Mouse (Mus musculus) kidney, embryonic 14.5 days (tissue): Measurements from ENCODE around the gene Gm27029. TPM values are rescaled to one million over a fixed set of nuclear protein-coding genes. Genes with fewer than 3 reads are reported as not detected.
A peak's percentile ranks its signal among the peaks of the same experiment; 100 is the strongest.
"Not testable (repeated sequence)": the region's sequence is repeated elsewhere in the genome, so short reads cannot be mapped to it uniquely, and the experiment has no call there.

Experiments
- ATAC-seq: fragments of 200-750 bp; cut with Nextera tagmentation; 2 replicates; pipeline ENCODE4 v1.8.0; 2017; ENCODE audit warnings: moderate number of reproducible peaks, mild to moderate bottlenecking, moderate TSS enrichment, moderate library complexity; ENCODE audit not compliant: low FRiP score, low TSS enrichment
- H3K27ac ChIP-seq: fragments of 300-500 bp; sonication (generic); 2 replicates; pipeline ENCODE4 v1.5.1; 2014; ENCODE audit warnings: low read depth, mild to moderate bottlenecking, low read length, moderate library complexity, mixed read lengths
- H3K27me3 ChIP-seq: fragments of 300-500 bp; sonication (generic); 2 replicates; pipeline ENCODE4 v1.6.1; 2014; ENCODE audit warnings: mild to moderate bottlenecking, low read length; ENCODE audit not compliant: control insufficient read depth, insufficient read depth
- H3K36me3 ChIP-seq: fragments of 300-500 bp; sonication (generic); 2 replicates; pipeline ENCODE4 v1.6.1; 2014; ENCODE audit warnings: low read length, mixed read lengths; ENCODE audit not compliant: control insufficient read depth, insufficient read depth
- H3K4me1 ChIP-seq: fragments of 300-500 bp; sonication (generic); 2 replicates; pipeline ENCODE4 v1.6.1; 2014; ENCODE audit warnings: low read length, mixed read lengths; ENCODE audit not compliant: control insufficient read depth, insufficient read depth
- H3K4me2 ChIP-seq: fragments of 300-500 bp; sonication (generic); replicated peaks from 2 replicates; pipeline ENCODE4 v1.6.1; 2014; ENCODE audit warnings: low read depth, mild to moderate bottlenecking, low read length
- H3K4me3 ChIP-seq: fragments of 300-500 bp; sonication (generic); 2 replicates; pipeline ENCODE4 v1.5.1; 2014; ENCODE audit warnings: mild to moderate bottlenecking, low read length
- H3K9ac ChIP-seq: fragments of 300-500 bp; sonication (generic); 2 replicates; pipeline ENCODE4 v1.6.1; 2014; ENCODE audit warnings: low read depth, mild to moderate bottlenecking, low read length, moderate library complexity
- H3K9me3 ChIP-seq: fragments of 300-500 bp; sonication (generic); 2 replicates; pipeline ENCODE4 v1.6.1; 2016; ENCODE audit warnings: low read length; ENCODE audit not compliant: control insufficient read depth
- WGBS: fragments of 180-500 bp; shearing (Covaris S2); extraction: QIAGEN DNeasy Blood & Tissue Kit; methylation state at CpG from one replicate; pipeline ENCODE4 v1.1.7; 2014; 5-methylcytosine and 5-hydroxymethylcytosine counted together
- polyA plus RNA-seq: library from polyadenylated mRNA; unstranded; fragments of >200 nt; fragmentation: Nextera tagmentation; extraction: Ambion mirVana; gene quantifications from 2 replicates; pipeline ENCODE4 v1.2.1, GENCODE M21; 2014

Gm27029 gene
- 10.4 and 11.5 TPM in 2 replicates for polyA plus RNA-seq

GRCm38 (mm10) chr11:101424105-101424851 is at the start of gene Gm27029:
Gm27029 (minus strand) TSS chr11:101424796.
- peak; percentile 68 for ATAC-seq
- Histone ChIP-seq H3K4me3 (peak within 1 kb of the TSS; percentile 95), H3K4me2 (peak within 1 kb of the TSS; percentile 78), H3K27ac (peak within 1 kb of the TSS; percentile 80), H3K9me3 (no peaks in the 10 kb centered on the region), H3K36me3 (no peaks in the 10 kb centered on the region; the same call in 1 of the 2 replicates), H3K4me1 (peaks cover 19% of the 10 kb centered on the region), H3K27me3 (no peaks in the 10 kb centered on the region), H3K9ac (peak within 1 kb of the TSS; percentile 82)
- 3% methylated on average over 23 of the region's 23 CpGs for WGBS

DNA sequence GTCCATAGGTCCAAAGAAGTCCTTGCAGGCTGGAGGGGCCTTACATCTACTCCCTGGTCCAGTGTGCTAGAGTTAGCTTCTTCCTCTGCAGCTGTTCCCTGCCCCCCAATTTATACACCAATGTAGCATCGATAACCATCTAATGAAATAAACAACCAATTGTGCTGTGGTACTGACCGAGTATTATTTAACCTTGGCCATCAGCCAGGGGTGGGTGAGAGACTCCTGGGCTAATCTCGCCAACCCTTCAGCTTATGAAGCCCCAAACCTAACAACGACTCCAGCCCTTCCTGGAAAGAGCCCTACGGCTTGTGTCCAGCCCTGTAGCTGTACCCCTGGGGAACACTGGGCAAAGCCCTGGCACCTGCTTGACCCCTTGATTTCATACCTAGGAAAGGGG is 49.7 kb upstream of the Gm27029 start:
- 86% methylated on average over 5 of the region's 5 CpGs for whole genome bisulfite sequencing
- Histone ChIP-seq H3K27me3 (no peaks in the 10 kb centered on the region), H3K36me3 (no peaks in the 10 kb centered on the region), H3K4me2 (no peak overlapping the region), H3K4me1 (peaks cover 4% of the 10 kb centered on the region; the same call in 1 of the 2 replicates), H3K9ac (no peak overlapping the region), H3K27ac (no peak overlapping the region), H3K9me3 (no peaks in the 10 kb centered on the region), H3K4me3 (no peak overlapping the region)
- ATAC-seq: no peak

DNA sequence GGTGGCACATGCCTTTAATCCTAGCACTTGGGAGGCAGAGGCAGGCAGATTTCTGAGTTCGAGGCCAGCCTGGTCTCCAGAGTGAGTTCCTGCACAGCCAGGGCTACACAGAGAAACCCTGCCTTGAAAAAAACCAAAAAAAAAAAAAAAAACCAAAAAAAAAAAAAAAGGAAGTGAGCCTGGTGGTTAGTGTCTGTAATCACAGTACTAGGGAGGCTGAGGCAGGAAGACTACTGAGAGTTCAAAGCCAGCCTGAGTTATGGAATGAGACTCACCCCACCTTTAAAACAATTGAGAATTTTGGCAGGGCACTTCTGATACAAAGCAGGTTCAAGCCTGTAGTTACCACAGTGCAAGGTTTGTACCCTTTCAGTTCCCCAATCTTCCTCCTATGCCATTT is 49.1 kb upstream of the Gm27029 start:
- WGBS: 81% methylated on average over 1 of the region's 1 CpGs
- not testable (repeated sequence) for H3K9me3 ChIP-seq

GRCm38 (mm10) chr11:101472336-101472735 is 47.7 kb upstream of the Gm27029 start:
- no peak overlapping the region for H3K4me2 ChIP-seq
- H3K9me3 ChIP-seq: no peaks in the 10 kb centered on the region
- H3K36me3 ChIP-seq: no peaks in the 10 kb centered on the region
- H3K4me1 ChIP-seq: 0 out of 2 replicates have a peak, but pooled peaks cover 7% of the 10 kb centered on the region
- no peak overlapping the region for H3K27ac ChIP-seq
- no peak overlapping the region for H3K9ac ChIP-seq
- H3K27me3 ChIP-seq: no peaks in the 10 kb centered on the region
- ATAC-seq: no peak
- 25% methylated on average over 7 of the region's 7 CpGs for WGBS
- no peak overlapping the region for H3K4me3 ChIP-seq

More for the DNA sequence above, 49.1 kb upstream of the Gm27029 start:
- not testable (repeated sequence) for H3K36me3 ChIP-seq, ATAC-seq, H3K4me3 ChIP-seq, H3K27ac ChIP-seq, H3K4me2 ChIP-seq, H3K4me1 ChIP-seq, H3K27me3 ChIP-seq, H3K9ac ChIP-seq

DNA sequence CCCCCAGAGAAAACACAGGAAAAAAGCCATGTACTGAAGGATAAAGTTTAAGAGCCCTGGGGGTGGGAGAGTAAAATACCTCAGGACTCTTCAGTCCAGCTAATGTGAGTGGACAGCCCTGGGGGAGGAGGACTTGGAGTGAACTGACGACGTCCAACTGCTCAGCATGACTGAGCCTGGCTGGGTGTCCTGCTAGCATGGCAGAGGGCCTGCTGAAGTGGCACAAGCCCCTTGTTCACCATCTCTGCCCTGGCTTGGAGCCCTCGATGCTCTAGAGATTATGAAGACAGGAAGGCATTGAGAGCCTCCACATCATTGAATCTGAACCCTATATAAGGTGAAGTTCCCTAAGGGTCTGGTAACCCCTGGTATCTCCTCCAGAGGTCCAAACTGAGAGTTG is 47.3 kb upstream of the Gm27029 start:
- no peak for ATAC-seq
- Histone ChIP-seq H3K4me1 (0 out of 2 replicates have a peak, but pooled peaks cover 7% of the 10 kb centered on the region), H3K36me3 (no peaks in the 10 kb centered on the region), H3K27ac (no peak overlapping the region), H3K4me3 (no peak overlapping the region), H3K27me3 (no peaks in the 10 kb centered on the region), H3K9me3 (no peaks in the 10 kb centered on the region), H3K9ac (no peak overlapping the region), H3K4me2 (no peak overlapping the region)
- 43% methylated on average over 3 of the region's 3 CpGs for WGBS

- H3K36me3 ChIP-seq: no peaks in the 10 kb centered on the region
- no peaks in the 10 kb centered on the region for H3K9me3 ChIP-seq
- ATAC-seq: no peak
- no peak overlapping the region for H3K4me2 ChIP-seq
- no peak overlapping the region for H3K9ac ChIP-seq
- no peak overlapping the region for H3K4me3 ChIP-seq
- H3K4me1 ChIP-seq: 0 out of 2 replicates have a peak, but pooled peaks cover 7% of the 10 kb centered on the region
- WGBS: 51% methylated on average over 7 of the region's 7 CpGs
- no peaks in the 10 kb centered on the region for H3K27me3 ChIP-seq
- no peak overlapping the region for H3K27ac ChIP-seq
These were observed 45.6 kb upstream of the Gm27029 start for GRCm38 (mm10) chr11:101470206-101470605.

DNA sequence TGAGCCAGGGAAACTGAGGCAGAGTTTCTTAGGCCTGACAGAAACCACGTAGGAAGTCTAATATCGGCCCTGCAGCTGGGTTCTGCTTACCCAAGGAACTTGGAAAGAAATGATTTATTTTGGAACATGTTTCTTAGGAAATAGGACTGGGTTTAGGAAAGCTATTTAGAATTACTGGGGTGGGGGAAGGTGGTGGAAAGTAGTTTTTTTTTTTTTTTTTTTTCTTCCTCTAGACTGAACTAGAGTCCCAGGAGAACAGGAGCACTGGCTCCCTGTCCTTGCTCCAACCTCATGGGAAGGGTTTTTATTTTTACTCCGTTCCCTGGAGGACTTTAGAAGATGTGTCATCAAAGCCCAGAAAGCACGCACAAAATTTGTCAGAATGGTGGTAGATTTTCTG is 44.6 kb upstream of the Gm27029 start:
- 62% methylated on average over 4 of the region's 4 CpGs for WGBS
- Histone ChIP-seq H3K4me2 (peak overlapping the region; percentile 90), H3K9ac (no peak overlapping the region), H3K4me3 (peak overlapping the region; percentile 74; the same call in 1 of the 2 replicates), H3K9me3 (no peaks in the 10 kb centered on the region), H3K27ac (no peak overlapping the region), H3K36me3 (no peaks in the 10 kb centered on the region), H3K27me3 (no peaks in the 10 kb centered on the region), H3K4me1 (peaks cover 14% of the 10 kb centered on the region; the same call in 1 of the 2 replicates)
- no peak for ATAC-seq

DNA sequence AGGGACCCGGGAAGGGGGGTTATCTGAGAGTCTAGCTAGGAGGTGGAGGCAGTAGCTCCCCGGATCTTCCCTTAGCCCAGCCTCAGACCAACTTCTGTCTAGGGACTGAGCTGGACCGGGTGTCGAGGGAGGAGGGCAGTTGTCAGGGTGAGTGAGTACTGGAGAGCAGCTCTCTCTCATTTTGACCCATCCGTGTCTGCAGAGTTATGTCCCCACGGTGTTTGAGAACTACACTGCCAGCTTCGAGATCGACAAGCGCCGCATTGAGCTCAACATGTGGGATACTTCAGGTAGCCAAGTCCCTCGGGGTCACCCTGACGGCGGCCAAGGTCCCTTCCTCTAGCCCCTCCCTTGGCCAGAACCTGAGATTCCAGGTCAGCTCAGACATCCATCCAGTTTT is 44.1 kb upstream of the Gm27029 start:
- Histone ChIP-seq H3K4me3 (peak overlapping the region; percentile 74), H3K4me2 (peak overlapping the region; percentile 90), H3K4me1 (peaks cover 18% of the 10 kb centered on the region), H3K9me3 (no peaks in the 10 kb centered on the region), H3K27ac (no peak overlapping the region), H3K9ac (peak overlapping the region; percentile 72), H3K36me3 (no peaks in the 10 kb centered on the region), H3K27me3 (no peaks in the 10 kb centered on the region)
- no peak for ATAC-seq
- 3% methylated on average over 13 of the region's 13 CpGs for WGBS

GRCm38 (mm10) chr11:101468263-101468688 is 43.7 kb upstream of the Gm27029 start:
- peak overlapping the region; percentile 72 for H3K9ac ChIP-seq
- H3K4me1 ChIP-seq: peaks cover 22% of the 10 kb centered on the region
- no peaks in the 10 kb centered on the region for H3K36me3 ChIP-seq
- ATAC-seq: peak; percentile 6; the same call in 1 of the 2 replicates
- H3K4me2 ChIP-seq: peak overlapping the region; percentile 90
- no peaks in the 10 kb centered on the region for H3K9me3 ChIP-seq
- H3K27ac ChIP-seq: no peak overlapping the region
- peak overlapping the region; percentile 74 for H3K4me3 ChIP-seq
- H3K27me3 ChIP-seq: no peaks in the 10 kb centered on the region
- WGBS: 1% methylated on average over 31 of the region's 31 CpGs
